In the genomic region with DNA sequence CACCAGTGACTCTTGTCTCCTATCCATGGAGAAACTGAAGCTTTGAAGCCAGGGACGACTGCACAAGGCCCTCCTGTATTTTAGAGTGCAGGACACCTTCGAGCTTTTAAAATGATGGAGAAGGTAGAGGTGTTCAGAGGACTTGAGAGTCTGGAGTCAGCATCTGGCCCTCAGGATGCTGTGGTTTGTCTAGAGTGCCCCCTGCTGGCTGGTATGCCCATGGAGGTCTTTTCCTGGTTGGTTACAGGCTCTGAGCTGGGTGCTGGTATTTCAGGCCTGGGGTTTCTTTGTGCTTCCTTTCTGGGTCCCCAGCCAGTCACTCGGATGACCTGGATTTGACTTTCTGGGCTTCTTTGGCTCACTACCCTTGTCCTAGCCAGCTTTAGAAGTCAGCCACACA, we compare ENCODE assay signal across 8 mouse cellular contexts.
DNase-seq lines count a peak whose midpoint lies in the region.

No protein-coding gene starts in this region.

- peak; percentile 97 for DNase-seq in heart, adult 11 months
- DNase-seq in heart, adult 8-10 months (ENCODE audit: low spot score) = no peak
- DNase-seq in 3T3-L1 (ENCODE audit: low read depth, low spot score) = peak; percentile 36
- peak; percentile 71 to 74 for DNase-seq in adrenal gland, adult 18-20 months (ENCODE audit: low spot score in 2 of 2)
- peak; percentile 60 for DNase-seq in embryo, embryonic 9.5 days (ENCODE audit: extremely low spot score)
- DNase-seq in kidney, postnatal 10 days = peak; percentile 87
- peak; percentile 82 for DNase-seq in lung, postnatal 10 days
- peak; percentile 71 to 88 for DNase-seq in spleen, postnatal 4 days (ENCODE audit: low spot score in 2 of 2)
